Mouse (Mus musculus): ENCODE measurements at regions not wholly inside any gene's neighbourhood (a gene's known extent, or its start where the extent isn't known, plus 50 kb on each side); places are given as distances from the start of the nearest gene placed in this dataset.

DNA sequence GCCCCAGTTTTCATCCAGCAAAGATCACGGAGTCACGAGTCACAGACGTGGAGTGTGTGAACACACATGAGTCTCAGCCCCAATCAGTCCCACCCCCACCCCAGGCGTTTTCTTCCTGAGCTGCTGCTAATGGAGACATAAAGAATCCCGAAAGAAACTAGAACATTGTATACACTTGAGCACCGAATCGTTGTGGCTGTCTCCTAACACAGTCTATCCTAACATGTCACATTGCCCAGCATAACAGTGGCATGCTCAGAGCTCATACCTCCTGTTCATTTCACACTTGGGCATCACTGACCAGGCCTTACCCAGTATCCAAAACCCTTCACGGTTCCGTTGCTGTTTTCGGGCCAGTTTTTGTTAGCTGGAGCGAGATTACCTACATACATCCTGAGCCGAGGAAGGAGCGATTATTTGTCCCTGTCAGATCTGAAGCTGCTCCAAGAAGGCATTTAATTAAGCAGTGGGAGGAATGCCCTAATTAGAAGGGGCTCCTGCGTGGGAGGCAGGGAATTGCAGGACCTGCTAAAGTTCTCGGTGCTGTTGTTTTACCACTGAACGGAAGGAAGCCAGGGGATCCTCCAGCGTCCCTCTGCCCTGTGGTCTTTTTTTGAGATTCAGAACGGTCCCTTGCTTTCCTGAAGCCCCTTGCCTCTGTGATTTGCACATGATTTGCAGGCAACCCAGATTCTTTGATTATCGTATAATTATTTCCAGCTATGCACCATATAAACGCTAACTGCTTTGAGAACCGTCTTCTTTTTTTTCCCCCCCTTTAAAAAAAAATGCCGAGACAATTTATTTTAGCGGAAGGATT lies 53.4 kb upstream of the Nap1l1 start:
- DNase-seq = peak in 1 of 2 experiments; percentile 7
- intact Hi-C loops (cut with DNase I) = loop anchor here (2.0 kb wide), 1 partner anchor 27 kb away; no protein-coding TSS in a partner anchor

DNA sequence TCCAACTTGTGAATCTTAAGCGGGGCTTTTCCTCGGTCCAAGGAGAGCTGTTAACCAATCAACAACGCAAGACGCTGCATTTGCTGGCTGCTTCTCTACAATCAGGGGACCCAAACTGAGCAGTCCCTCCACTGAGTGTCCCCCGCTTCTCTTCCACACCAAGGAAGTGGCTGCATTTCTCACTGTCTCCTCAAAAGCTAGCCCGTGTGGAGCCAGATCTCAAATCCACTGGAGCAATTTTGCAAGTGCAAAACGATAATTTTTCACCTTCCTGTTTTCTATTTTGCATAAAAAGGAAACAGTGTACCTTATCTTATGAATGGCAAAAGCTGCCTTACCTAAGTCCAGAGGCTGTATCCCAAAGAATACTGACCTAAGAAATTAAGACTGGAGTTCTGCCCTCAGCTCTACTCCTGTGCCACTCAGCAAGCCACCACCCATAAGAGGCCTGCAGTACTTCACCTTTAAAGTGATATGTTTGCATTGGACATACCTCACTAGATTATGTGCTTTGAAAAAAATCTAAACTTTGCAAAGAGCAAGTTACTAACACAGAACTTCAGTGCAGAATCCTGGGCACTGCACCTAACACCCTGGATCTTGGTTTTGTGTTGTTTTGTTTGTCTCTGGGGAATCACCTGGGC lies 52.7 kb upstream of the Nap1l1 start:
- intact Hi-C loops (cut with DNase I) = loop anchor here (2.0 kb wide), 1 partner anchor 28 kb away; no protein-coding TSS in a partner anchor

GRCm38 (mm10) chr10:111422057-111422456 lies 51.0 kb upstream of the Nap1l1 start:
- no peak for DNase-seq
- intact Hi-C loops (cut with DNase I) = no loop called here

More for the DNA sequence above, 52.7 kb upstream of the Nap1l1 start:
- DNase-seq = no peak

DNA sequence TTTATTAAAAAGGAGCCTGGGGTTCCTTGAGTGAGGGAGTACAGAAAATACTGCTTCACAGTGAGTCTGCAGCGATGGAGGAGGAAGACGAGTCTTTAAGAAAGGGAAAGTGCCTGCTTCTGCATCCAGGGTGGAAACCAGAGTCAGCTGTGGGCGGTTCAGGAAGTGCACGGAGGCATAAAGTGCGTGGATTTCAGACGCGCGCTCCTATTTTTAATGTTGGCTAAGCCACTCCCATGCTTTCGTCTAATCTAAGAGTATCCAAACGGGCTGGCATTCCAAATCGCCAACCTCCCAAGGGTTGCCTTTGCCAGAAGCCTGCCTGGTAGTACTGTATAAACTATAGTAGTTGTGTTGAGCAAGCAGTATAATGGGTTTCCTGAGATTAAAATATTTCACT lies 50.4 kb upstream of the Nap1l1 start:
- intact Hi-C loops (cut with DNase I) = no loop called here
- DNase-seq = peak; percentile 25 to 38
